Mouse (Mus musculus): Measurements from ENCODE around the gene Clec2d.

DNA sequence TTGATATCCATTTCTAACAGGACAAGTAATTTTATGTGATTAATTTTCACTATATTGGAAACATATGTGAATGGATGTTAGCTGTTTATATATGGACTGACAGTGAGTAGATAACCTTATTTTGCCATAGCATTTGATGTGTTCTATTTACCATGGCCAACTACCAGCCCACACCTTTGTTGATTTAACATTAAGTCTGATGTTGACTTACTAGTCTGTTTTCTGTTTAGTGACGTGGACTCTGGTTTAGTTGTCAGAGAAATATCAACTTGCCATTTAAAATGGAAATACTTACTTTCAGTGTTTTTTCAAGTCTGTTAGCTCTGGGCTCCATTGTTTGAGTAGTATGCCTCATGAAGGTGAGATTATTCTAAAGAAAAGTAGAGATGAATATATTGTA, 3.8 kb upstream of the Clec2d start:
- TF ChIP-seq CTCF (IDR thresholded peaks at IDR 0.05; ENCODE audit: control insufficient read depth, insufficient read depth, insufficient read length) (no peak), MAX (IDR thresholded peaks at IDR 0.05) (no peak)

All from C2C12 (cell line).